ENCODE assay signal across 8 mouse cellular contexts in the genomic region with DNA sequence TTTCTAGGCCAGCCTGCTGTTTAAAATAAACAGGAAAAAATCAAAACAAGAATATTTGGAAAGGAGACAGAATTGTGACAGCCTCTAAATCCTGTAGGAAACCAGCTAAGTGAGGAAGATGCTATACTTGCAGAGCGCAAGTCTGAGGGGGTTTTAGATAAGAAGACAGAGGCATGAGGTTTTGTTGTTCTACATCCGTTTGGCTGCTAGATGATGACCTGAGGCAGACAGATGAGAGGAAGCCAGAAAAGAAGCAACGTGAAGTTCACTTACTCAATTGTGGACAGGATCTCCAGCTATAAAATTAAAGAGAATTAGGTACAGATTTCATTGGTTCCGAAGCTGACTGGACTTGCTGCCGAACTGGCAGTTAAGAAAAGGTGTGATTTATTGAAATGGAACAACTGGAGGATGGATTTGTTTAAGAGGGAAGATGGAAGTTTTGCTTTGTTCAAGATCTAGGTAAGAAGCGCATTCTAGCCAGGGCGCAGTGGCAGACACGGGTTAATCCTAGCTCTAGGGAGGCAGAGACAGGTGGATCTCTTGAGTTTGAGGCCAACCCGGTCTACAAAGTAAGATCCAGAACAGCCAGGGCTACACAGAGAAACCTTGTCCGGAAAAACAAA. TPM values are rescaled to one million over a fixed set of nuclear protein-coding genes. Genes with fewer than 3 reads are reported as not detected.
DNase-seq lines count a peak whose midpoint lies in the region; ATAC-seq and TF ChIP-seq lines count a peak whose summit lies in the region.

No protein-coding gene starts in this region.

- peak; percentile 9 for ATAC-seq in CD4-positive, CD25-positive, alpha-beta regulatory T cell, adult 4 months
- ATAC-seq in forebrain, embryonic 14.5 days: no peak
- ATAC-seq in liver, embryonic 16.5 days (ENCODE audit: low read depth): no peak

- peak overlapping the region; percentile 73 for H3K4me2 ChIP-seq in forebrain, embryonic 14.5 days (ENCODE audit: low read length)
- peak overlapping the region; percentile 85 for H3K4me2 ChIP-seq in liver, embryonic 16.5 days (ENCODE audit: low read depth, low read length)

- H3K79me2 ChIP-seq in heart, adult 2 months (replicated peaks; ENCODE audit: control insufficient read depth, insufficient read depth, low read length): 0 out of 2 replicates have a peak, but pooled peaks cover 2% of the 10 kb centered on the region

- TF ChIP-seq CTCF in heart, adult 2 months (IDR thresholded peaks at IDR 0.05): no peak

- TF ChIP-seq EP300 in heart, adult 2 months (IDR thresholded peaks at IDR 0.05; ENCODE audit: insufficient read depth, low read depth, low read length): no peak

- peaks cover 2% of the 10 kb centered on the region; the same call in 1 of the 2 replicates for H3K36me3 ChIP-seq in heart, adult 2 months (ENCODE audit: control insufficient read depth, insufficient read depth, low read length)
- H3K36me3 ChIP-seq in forebrain, embryonic 14.5 days (ENCODE audit: control insufficient read depth, insufficient read depth, low read length): peaks cover 25% of the 10 kb centered on the region
- H3K36me3 ChIP-seq in liver, embryonic 16.5 days (ENCODE audit: control insufficient read depth, insufficient read depth): peaks cover 7% of the 10 kb centered on the region

- DNase-seq in heart, adult 2 months: no peak
- no peak for DNase-seq in heart, postnatal 14 days
- DNase-seq in forebrain, embryonic 14.5 days (ENCODE audit: low spot score): no peak
- peak; percentile 41 for DNase-seq in thymus, postnatal 4 days
- DNase-seq in spleen, postnatal 14 days (ENCODE audit: low spot score in 2 of 2): no peak
- no peak for DNase-seq in left cerebral cortex, postnatal 4 days

- peaks cover 4% of the 10 kb centered on the region for H3K4me1 ChIP-seq in heart, adult 2 months (ENCODE audit: control insufficient read depth, insufficient read depth, low read length)
- H3K4me1 ChIP-seq in forebrain, embryonic 14.5 days (ENCODE audit: control insufficient read depth, insufficient read depth, low read length): peaks cover 11% of the 10 kb centered on the region
- peaks cover 20% of the 10 kb centered on the region for H3K4me1 ChIP-seq in liver, embryonic 16.5 days (ENCODE audit: control insufficient read depth, low read depth, low read length)

- peak overlapping the region; percentile 75 for H3K27ac ChIP-seq in heart, adult 2 months
- H3K27ac ChIP-seq in forebrain, embryonic 14.5 days (ENCODE audit: low read depth, low read length): no peak overlapping the region
- H3K27ac ChIP-seq in liver, embryonic 16.5 days (ENCODE audit: low read length): no peak overlapping the region

- 23% methylated on average over 10 of the region's 10 CpGs for WGBS in heart, adult 2 months
- 36% methylated on average over 10 of the region's 10 CpGs for WGBS in forebrain, embryonic 14.5 days
- 14% methylated on average over 10 of the region's 10 CpGs for WGBS in liver, embryonic 16.5 days (ENCODE audit: insufficient replicate concordance)

- H3K4me3 ChIP-seq in heart, adult 2 months: peak overlapping the region; percentile 97
- peak overlapping the region; percentile 64 for H3K4me3 ChIP-seq in forebrain, embryonic 14.5 days (ENCODE audit: low read depth, low read length)
- peak overlapping the region; percentile 86 for H3K4me3 ChIP-seq in liver, embryonic 16.5 days (ENCODE audit: low read depth, low read length)

- H3K9me3 ChIP-seq in forebrain, embryonic 14.5 days (replicated peaks; ENCODE audit: control insufficient read depth, low read length): no peaks in the 10 kb centered on the region
- no peaks in the 10 kb centered on the region for H3K9me3 ChIP-seq in liver, embryonic 16.5 days (replicated peaks; ENCODE audit: control insufficient read depth, low read length)

- H3K27me3 ChIP-seq in heart, adult 2 months (ENCODE audit: control insufficient read depth, insufficient read depth, low read length): no peaks in the 10 kb centered on the region
- H3K27me3 ChIP-seq in forebrain, embryonic 14.5 days (replicated peaks; ENCODE audit: control insufficient read depth, insufficient read depth, low read length): no peaks in the 10 kb centered on the region
- no peaks in the 10 kb centered on the region for H3K27me3 ChIP-seq in liver, embryonic 16.5 days (ENCODE audit: control insufficient read depth, insufficient read depth, low read depth, low read length)

- intact Hi-C loops in heart, adult 2 months (cut with DNase I): loop anchor here (1.0 to 5.0 kb wide), 2 partner anchors 42 to 577 kb away; a partner anchor contains a TSS
- intact Hi-C loops in heart, postnatal 14 days (cut with DNase I): no loop called here
- intact Hi-C loops in left cerebral cortex, postnatal 4 days (cut with DNase I): no loop called here

- peak overlapping the region; percentile 88 for H3K9ac ChIP-seq in heart, adult 2 months (ENCODE audit: low read depth, low read length)
- peak overlapping the region; percentile 91 for H3K9ac ChIP-seq in forebrain, embryonic 14.5 days (ENCODE audit: low read length)
- peak overlapping the region; percentile 71 for H3K9ac ChIP-seq in liver, embryonic 16.5 days (ENCODE audit: low read depth, low read length)

- no peak for TF ChIP-seq POLR2A in heart, adult 2 months (IDR thresholded peaks at IDR 0.05; ENCODE audit: insufficient read depth, low read depth, low read length)

RNA-seq across cellular contexts. Expression of a gene that starts 0.8 kb away (rescaled TPM):
- total RNA-seq in heart, adult 2 months (2021): 10 to 100 TPM in 1 of 2 experiments, 1 to 10 TPM in 1; 9.3 to 10.7 TPM
- polyA plus RNA-seq in heart, adult 2 months (2012; rRNA removed): 5.6 and 7.7 TPM in 2 replicates
- total RNA-seq in heart, postnatal 14 days (2021): 10 to 100 TPM; 10.4 to 10.9 TPM
- polyA plus RNA-seq in CD4-positive, CD25-positive, alpha-beta regulatory T cell, adult 4 months (2017; shearing (Covaris generic)): 10 to 100 TPM; 13.4 to 18.2 TPM
- polyA plus RNA-seq in forebrain, embryonic 14.5 days (2014; fragmentation: Nextera tagmentation; extraction: Ambion mirVana): 17.5 and 19.7 TPM in 2 replicates
- 4.7 and 5.3 TPM in 2 replicates for polyA plus RNA-seq in liver, embryonic 16.5 days (2015; fragmentation: Nextera tagmentation; extraction: Ambion mirVana)
- 10 to 100 TPM; 13.1 to 14.1 TPM for total RNA-seq in left cerebral cortex, postnatal 4 days (2021)

RNA-seq across cellular contexts. Expression of a gene that starts 0.9 kb away (rescaled TPM):
- total RNA-seq in heart, adult 2 months (2021): 10 to 100 TPM; 55.8 to 59.7 TPM
- 31.0 and 50.3 TPM in 2 replicates for polyA plus RNA-seq in heart, adult 2 months (2012; rRNA removed)
- 10 to 100 TPM; 47.8 to 58.0 TPM for total RNA-seq in heart, postnatal 14 days (2021)
- 100 to 1,000 TPM; 129 to 140 TPM for polyA plus RNA-seq in CD4-positive, CD25-positive, alpha-beta regulatory T cell, adult 4 months (2017; shearing (Covaris generic))
- polyA plus RNA-seq in forebrain, embryonic 14.5 days (2014; fragmentation: Nextera tagmentation; extraction: Ambion mirVana): 200 and 264 TPM in 2 replicates
- 84.4 and 93.5 TPM in 2 replicates for polyA plus RNA-seq in liver, embryonic 16.5 days (2015; fragmentation: Nextera tagmentation; extraction: Ambion mirVana)
- 10 to 100 TPM; 54.4 to 62.2 TPM for total RNA-seq in left cerebral cortex, postnatal 4 days (2021)

RNA-seq across cellular contexts. Expression of a gene that starts 41.3 kb away (rescaled TPM):
- 10 to 100 TPM; 23.1 to 24.4 TPM for total RNA-seq in heart, adult 2 months (2021)
- polyA plus RNA-seq in heart, adult 2 months (2012; rRNA removed): 29.8 and 34.0 TPM in 2 replicates
- 10 to 100 TPM; 24.3 to 24.9 TPM for total RNA-seq in heart, postnatal 14 days (2021)
- 10 to 100 TPM; 62.2 to 99.3 TPM for polyA plus RNA-seq in CD4-positive, CD25-positive, alpha-beta regulatory T cell, adult 4 months (2017; shearing (Covaris generic))
- polyA plus RNA-seq in forebrain, embryonic 14.5 days (2014; fragmentation: Nextera tagmentation; extraction: Ambion mirVana): 55.5 and 63.0 TPM in 2 replicates
- polyA plus RNA-seq in liver, embryonic 16.5 days (2015; fragmentation: Nextera tagmentation; extraction: Ambion mirVana): 10.6 and 12.1 TPM in 2 replicates
- 10 to 100 TPM; 38.5 to 46.8 TPM for total RNA-seq in left cerebral cortex, postnatal 4 days (2021)

RNA-seq across cellular contexts. Expression of a gene that starts 41.5 kb away (rescaled TPM):
- total RNA-seq in heart, adult 2 months (2021): 10 to 100 TPM; 15.3 to 17.0 TPM
- polyA plus RNA-seq in heart, adult 2 months (2012; rRNA removed): 8.7 and 12.8 TPM in 2 replicates
- 10 to 100 TPM; 12.9 to 15.1 TPM for total RNA-seq in heart, postnatal 14 days (2021)
- 10 to 100 TPM; 10.5 to 11.4 TPM for polyA plus RNA-seq in CD4-positive, CD25-positive, alpha-beta regulatory T cell, adult 4 months (2017; shearing (Covaris generic))
- 30.3 and 34.8 TPM in 2 replicates for polyA plus RNA-seq in forebrain, embryonic 14.5 days (2014; fragmentation: Nextera tagmentation; extraction: Ambion mirVana)
- polyA plus RNA-seq in liver, embryonic 16.5 days (2015; fragmentation: Nextera tagmentation; extraction: Ambion mirVana): 9.9 and 10.1 TPM in 2 replicates
- total RNA-seq in left cerebral cortex, postnatal 4 days (2021): 10 to 100 TPM; 18.8 to 21.5 TPM
